ENCODE assay signal across 11 mouse cellular contexts in the genomic region with DNA sequence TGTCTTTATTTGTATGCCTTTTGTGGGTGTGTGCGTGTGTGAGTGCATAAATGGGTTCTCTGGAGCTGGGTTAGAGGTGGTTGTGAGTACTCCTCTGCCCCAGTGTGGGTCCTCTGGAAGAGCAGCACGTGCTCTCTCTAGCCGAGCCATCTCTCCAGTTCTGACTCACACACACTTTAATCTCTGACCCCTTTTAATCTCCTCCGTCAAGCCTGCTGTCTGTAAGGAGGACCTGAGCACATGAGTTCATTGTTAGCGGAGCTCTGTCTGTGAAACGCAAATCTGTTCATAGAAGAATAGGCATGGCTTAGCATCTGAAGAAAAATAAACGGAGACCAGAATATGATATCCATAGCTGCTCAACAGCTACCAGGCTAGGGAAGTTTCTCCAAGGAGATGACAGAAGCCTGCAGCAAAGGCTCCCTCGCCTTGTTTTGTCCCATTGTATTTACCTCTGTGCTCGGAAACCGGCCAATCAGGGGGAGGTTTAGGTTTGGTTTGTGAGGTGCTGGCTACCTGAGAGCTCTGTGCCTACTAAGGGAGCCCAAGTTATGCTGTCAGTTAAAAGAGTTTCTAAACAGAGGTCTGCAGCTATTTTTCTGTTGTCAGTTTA. TPM values are rescaled to one million over a fixed set of nuclear protein-coding genes. Genes with fewer than 3 reads are reported as not detected.
A peak's percentile ranks its signal among the peaks of the same experiment; 100 is the strongest.
DNase-seq lines count a peak whose midpoint lies in the region; ATAC-seq and TF ChIP-seq lines count a peak whose summit lies in the region.
"Had no signal": no experiment of that assay in that cellular context is flagged by ENCODE, and none has a peak within 500 bp of the region (broad histone marks: within the 10 kb centered on the region; RNA-seq: fewer than 3 reads in every experiment).

No protein-coding gene starts in this region.

- H3K4me1 ChIP-seq in kidney, postnatal 0 days (replicated peaks; ENCODE audit: insufficient read depth, low read length): no peaks in the 10 kb centered on the region
- H3K4me1 ChIP-seq in liver, embryonic 11.5 days (replicated peaks; ENCODE audit: control insufficient read depth, insufficient read depth, low read length): peaks cover 12% of the 10 kb centered on the region

- no peaks in the 10 kb centered on the region for H3K27me3 ChIP-seq in kidney, postnatal 0 days (ENCODE audit: insufficient read depth, low read length)
- H3K27me3 ChIP-seq in liver, embryonic 11.5 days (replicated peaks; ENCODE audit: control insufficient read depth, insufficient read depth, low read length): no peaks in the 10 kb centered on the region
- H3K27me3 ChIP-seq: limb, embryonic 12.5 days had no signal

- H3K27ac ChIP-seq in kidney, postnatal 0 days: no peak overlapping the region
- no peak overlapping the region for H3K27ac ChIP-seq in liver, embryonic 11.5 days (ENCODE audit: low read depth, low read length)
- H3K27ac ChIP-seq: limb, embryonic 12.5 days had no signal

- peak; percentile 41 for DNase-seq in adrenal gland, adult 2 months
- DNase-seq in adrenal gland, postnatal 4 days (ENCODE audit: low spot score in 2 of 2): no peak
- no peak for DNase-seq in kidney, postnatal 0 days (ENCODE audit: low spot score)
- DNase-seq in kidney, postnatal 4 days: no peak
- no peak for DNase-seq in liver, embryonic 11.5 days (ENCODE audit: low spot score)
- peak; percentile 56 for DNase-seq in retina, postnatal 1 day
- DNase-seq in gastrocnemius, adult 18-20 months (ENCODE audit: low spot score): no peak
- no peak for DNase-seq in layer of hippocampus, adult 9-11 months
- DNase-seq: cerebellum, postnatal 10 days; heart, adult 18-20 months had no signal

- H3K4me2 ChIP-seq in kidney, postnatal 0 days (ENCODE audit: low read length): no peak overlapping the region
- H3K4me2 ChIP-seq in liver, embryonic 11.5 days: no peak overlapping the region; the same call in 1 of the 2 replicates
- H3K4me2 ChIP-seq: limb, embryonic 12.5 days had no signal

- 42% methylated on average over 10 of the region's 10 CpGs for WGBS in kidney, postnatal 0 days
- WGBS in liver, embryonic 11.5 days: 57% methylated on average over 10 of the region's 10 CpGs

- no peak overlapping the region for H3K9ac ChIP-seq in kidney, postnatal 0 days (ENCODE audit: low read depth, low read length)
- H3K9ac ChIP-seq in liver, embryonic 11.5 days (ENCODE audit: low read depth, low read length): no peak overlapping the region
- H3K9ac ChIP-seq: limb, embryonic 12.5 days had no signal

- no peaks in the 10 kb centered on the region for H3K9me3 ChIP-seq in kidney, postnatal 0 days (replicated peaks; ENCODE audit: low read length)
- H3K9me3 ChIP-seq in liver, embryonic 11.5 days (ENCODE audit: control insufficient read depth, low read length): no peaks in the 10 kb centered on the region
- H3K9me3 ChIP-seq: limb, embryonic 12.5 days had no signal

- no peaks in the 10 kb centered on the region for H3K36me3 ChIP-seq in kidney, postnatal 0 days (ENCODE audit: insufficient read depth, low read length)
- H3K36me3 ChIP-seq in liver, embryonic 11.5 days (ENCODE audit: control insufficient read depth, insufficient read depth, low read length): no peaks in the 10 kb centered on the region
- H3K36me3 ChIP-seq: limb, embryonic 12.5 days had no signal

- 0 out of 2 replicates have a peak, but pooled peaks have one; percentile 54 for ATAC-seq in kidney, postnatal 0 days (replicated peaks; ENCODE audit: low FRiP score, low read depth)
- peak; percentile 62 for ATAC-seq in liver, embryonic 11.5 days (replicated peaks; ENCODE audit: low FRiP score)

- no peak for TF ChIP-seq CTCF in kidney, postnatal 0 days (IDR thresholded peaks at IDR 0.05; ENCODE audit: low read depth)

- H3K4me3 ChIP-seq in kidney, postnatal 0 days (replicated peaks; ENCODE audit: low read depth, low read length): no peak overlapping the region
- no peak overlapping the region for H3K4me3 ChIP-seq in liver, embryonic 11.5 days (ENCODE audit: low read depth, low read length)
- H3K4me3 ChIP-seq: limb, embryonic 12.5 days had no signal

RNA-seq across cellular contexts. Expression of a gene that starts 58.8 kb away (rescaled TPM):
- 10 to 100 TPM; 24.8 to 24.9 TPM for total RNA-seq in adrenal gland, adult 2 months (2021)
- 1.2 and 1.6 TPM in 2 replicates for polyA plus RNA-seq in adrenal gland, adult 2 months (2012; rRNA removed)
- 10 to 100 TPM; 30.8 to 33.9 TPM for total RNA-seq in adrenal gland, postnatal 4 days (2021)
- polyA plus RNA-seq in kidney, postnatal 0 days (2015; fragmentation: Nextera tagmentation; extraction: Ambion mirVana): 11.0 and 11.8 TPM in 2 replicates
- 10.9 and 11.2 TPM in 2 replicates for polyA plus RNA-seq in liver, embryonic 11.5 days (2014; fragmentation: Nextera tagmentation; extraction: Ambion mirVana)
- 10 to 100 TPM; 13.1 to 17.0 TPM for total RNA-seq in gastrocnemius, adult 18-20 months (2021)

Comparison
In these comparisons a context has a peak if more than half of its experiments do, and no peak if none do; other contexts are left out.
1. DNase-seq: peak in adrenal gland, adult 2 months (single experiment) and retina, postnatal 1 day (single experiment); none in adrenal gland, postnatal 4 days (0 of 2), kidney, postnatal 0 days (single experiment), kidney, postnatal 4 days (0 of 2), liver, embryonic 11.5 days (single experiment), gastrocnemius, adult 18-20 months (single experiment) and layer of hippocampus, adult 9-11 months (single experiment).